Mouse (Mus musculus) frontal cortex, adult (tissue): ENCODE measurements around the gene Lsmem1.
A peak's percentile ranks its signal among the peaks of the same experiment; 100 is the strongest.

Source experiments
- ATAC-seq: cut with Nextera tagmentation; 2 replicates; pipeline ENCODE4 v1.9.2; 2017; ENCODE audit warnings: mild to moderate bottlenecking, moderate library complexity, mixed read lengths; ENCODE audit not compliant: low TSS enrichment

The Lsmem1 gene

GRCm38 (mm10) chr12:40199302-40199701 is at the start of gene Lsmem1:
Gene Lsmem1 (minus strand): TSS chr12:40199490.
- ATAC-seq, result peak; percentile 92

- no peak for ATAC-seq
Observed at GRCm38 (mm10) chr12:40248454-40249180, 49.3 kb upstream of the Lsmem1 start, which contains the start of gene Ifrd1. Gene Ifrd1 (minus strand): TSS chr12:40248504.

- ATAC-seq, result no peak
Observed at GRCm38 (mm10) chr12:40247976-40248375, 48.7 kb upstream of the Lsmem1 start.

GRCm38 (mm10) chr12:40247384-40247783 is 48.1 kb upstream of the Lsmem1 start:
- no peak for ATAC-seq

- no peak for ATAC-seq
Observed at GRCm38 (mm10) chr12:40245434-40245970, 46.2 kb upstream of the Lsmem1 start.

- ATAC-seq, result no peak
Observed at GRCm38 (mm10) chr12:40244926-40245325, 45.6 kb upstream of the Lsmem1 start.

- peak; percentile 26 for ATAC-seq
Observed at GRCm38 (mm10) chr12:40243821-40244221, 44.5 kb upstream of the Lsmem1 start.

- no peak for ATAC-seq
Observed at GRCm38 (mm10) chr12:40243241-40243640, 44.0 kb upstream of the Lsmem1 start.

- peak; percentile 94 for ATAC-seq
Observed at GRCm38 (mm10) chr12:40239161-40239560, 39.9 kb upstream of the Lsmem1 start.

- ATAC-seq, result no peak
Observed at GRCm38 (mm10) chr12:40232231-40232630, 32.9 kb upstream of the Lsmem1 start.

GRCm38 (mm10) chr12:40231632-40232031 is 32.3 kb upstream of the Lsmem1 start:
- ATAC-seq, result peak; percentile 95

- no peak for ATAC-seq
Observed at GRCm38 (mm10) chr12:40224171-40224880, 25.0 kb upstream of the Lsmem1 start.

GRCm38 (mm10) chr12:40223676-40224075 is 24.4 kb upstream of the Lsmem1 start:
- ATAC-seq, result no peak

GRCm38 (mm10) chr12:40223082-40223619 is 23.9 kb upstream of the Lsmem1 start:
- ATAC-seq, result peak; percentile 91

- peak; percentile 80 for ATAC-seq
Observed at GRCm38 (mm10) chr12:40222251-40223081, 23.2 kb upstream of the Lsmem1 start.

GRCm38 (mm10) chr12:40221611-40222010 is 22.3 kb upstream of the Lsmem1 start:
- no peak for ATAC-seq

- no peak for ATAC-seq
Observed at GRCm38 (mm10) chr12:40220896-40221295, 21.6 kb upstream of the Lsmem1 start.

GRCm38 (mm10) chr12:40220001-40220570 is 20.8 kb upstream of the Lsmem1 start:
- ATAC-seq, result no peak

GRCm38 (mm10) chr12:40218430-40218945 is 19.2 kb upstream of the Lsmem1 start:
- ATAC-seq, result no peak

- no peak for ATAC-seq
Observed at GRCm38 (mm10) chr12:40217776-40218175, 18.5 kb upstream of the Lsmem1 start.
